18 mouse cellular contexts compared by ENCODE assay signal in the genomic region with DNA sequence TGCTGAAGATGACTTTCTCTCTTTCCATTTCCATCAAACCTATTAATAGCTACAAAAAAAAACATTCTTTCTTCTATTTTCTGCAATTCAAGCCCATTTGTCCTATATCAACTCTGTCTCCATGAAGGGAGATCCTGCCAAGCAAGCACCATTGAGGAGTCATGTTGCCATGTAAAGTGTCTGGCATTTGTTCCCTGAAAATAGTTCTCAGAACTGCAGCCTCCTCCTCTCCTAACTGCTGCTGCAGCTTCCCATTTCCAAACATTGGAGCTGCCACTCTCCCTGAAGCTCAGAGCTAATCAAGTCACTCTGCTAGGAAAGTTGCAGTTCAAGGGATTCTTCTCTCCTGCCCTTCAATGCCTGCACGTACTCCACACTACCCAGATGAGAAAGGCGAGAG.
"Had no signal": no experiment of that assay in that cellular context is flagged by ENCODE, and none has a peak within 500 bp of the region (broad histone marks: within the 10 kb centered on the region; RNA-seq: fewer than 3 reads in every experiment).

No protein-coding gene starts in this region.

- H3K27ac ChIP-seq: limb, embryonic 15.5 days; liver, embryonic 12.5 days; midbrain, embryonic 10.5 days; midbrain, embryonic 15.5 days; neural tube, embryonic 13.5 days had no signal

- H3K9ac ChIP-seq: limb, embryonic 15.5 days; liver, embryonic 12.5 days; lung, embryonic 14.5 days; midbrain, embryonic 15.5 days; neural tube, embryonic 13.5 days had no signal

- H3K9me3 ChIP-seq: limb, embryonic 15.5 days; liver, embryonic 12.5 days; midbrain, embryonic 10.5 days; midbrain, embryonic 15.5 days had no signal

- H3K4me2 ChIP-seq: limb, embryonic 15.5 days; liver, embryonic 12.5 days; lung, embryonic 14.5 days; midbrain, embryonic 15.5 days; neural tube, embryonic 13.5 days had no signal

- H3K27me3 ChIP-seq: limb, embryonic 15.5 days; liver, embryonic 12.5 days; midbrain, embryonic 15.5 days; neural tube, embryonic 13.5 days had no signal

- DNase-seq: kidney, adult 8-10 months; kidney, postnatal 25 days; layer of hippocampus, adult 9-11 months; layer of hippocampus, postnatal 36 days; lung, embryonic 14.5 days; lung, postnatal 10 days; lung, postnatal 4 days; retina, postnatal 1 day; spleen, adult 18-20 months; thymus, adult 2 months; thymus, postnatal 25 days had no signal

- H3K4me3 ChIP-seq: limb, embryonic 15.5 days; liver, embryonic 12.5 days; midbrain, embryonic 10.5 days; midbrain, embryonic 15.5 days; neural tube, embryonic 13.5 days had no signal

- H3K36me3 ChIP-seq: limb, embryonic 15.5 days; liver, embryonic 12.5 days; midbrain, embryonic 10.5 days; midbrain, embryonic 15.5 days; neural tube, embryonic 13.5 days had no signal

- ATAC-seq: inflammation-experienced regulatory T-cells, adult 6 months; intestine, postnatal 0 days; liver, embryonic 12.5 days; midbrain, embryonic 15.5 days had no signal

- H3K4me1 ChIP-seq: limb, embryonic 15.5 days; liver, embryonic 12.5 days; midbrain, embryonic 10.5 days; midbrain, embryonic 15.5 days; neural tube, embryonic 13.5 days had no signal
